Mouse (Mus musculus) embryo, embryonic 11 days (tissue): ENCODE results near the gene Uox.

Experiments
- DNase-seq: peaks from one replicate; pipeline ENCODE4 v3.0.0-alpha.2; 2015

The Uox gene

DNA sequence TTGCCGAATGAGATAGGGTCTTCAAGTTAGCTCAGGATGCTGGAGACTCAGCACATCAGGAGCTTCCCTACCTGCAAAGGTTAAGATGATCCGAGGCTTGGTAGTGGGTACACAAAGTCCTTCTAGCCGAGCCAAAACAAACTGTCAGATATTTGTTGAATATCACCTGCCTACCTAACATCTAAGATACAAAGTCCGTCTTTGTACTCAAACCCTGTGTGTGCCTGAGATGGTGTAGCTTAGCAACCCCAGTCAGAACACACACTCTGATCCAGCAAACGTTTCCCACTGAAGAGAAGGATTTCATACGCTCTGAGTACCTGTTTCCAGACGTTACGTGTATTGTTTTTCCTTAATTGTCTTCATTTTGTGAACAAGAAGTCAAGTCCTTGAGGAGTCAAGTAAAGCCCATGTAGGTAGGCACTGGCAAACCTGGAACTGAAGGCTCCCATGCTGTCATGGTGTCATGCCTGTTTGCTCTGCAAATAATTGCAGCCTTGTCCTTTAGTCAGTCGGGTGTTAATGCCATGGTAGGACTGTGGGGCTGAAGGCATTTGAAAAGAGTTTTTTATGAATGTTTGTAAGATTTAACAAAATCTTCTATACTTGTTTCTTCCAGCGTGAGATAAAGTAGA, at the start of gene Uox:
Gene Uox (plus strand): TSS at position 279 of the 635 bp plus-strand sequence.
- no peak for DNase-seq

DNA sequence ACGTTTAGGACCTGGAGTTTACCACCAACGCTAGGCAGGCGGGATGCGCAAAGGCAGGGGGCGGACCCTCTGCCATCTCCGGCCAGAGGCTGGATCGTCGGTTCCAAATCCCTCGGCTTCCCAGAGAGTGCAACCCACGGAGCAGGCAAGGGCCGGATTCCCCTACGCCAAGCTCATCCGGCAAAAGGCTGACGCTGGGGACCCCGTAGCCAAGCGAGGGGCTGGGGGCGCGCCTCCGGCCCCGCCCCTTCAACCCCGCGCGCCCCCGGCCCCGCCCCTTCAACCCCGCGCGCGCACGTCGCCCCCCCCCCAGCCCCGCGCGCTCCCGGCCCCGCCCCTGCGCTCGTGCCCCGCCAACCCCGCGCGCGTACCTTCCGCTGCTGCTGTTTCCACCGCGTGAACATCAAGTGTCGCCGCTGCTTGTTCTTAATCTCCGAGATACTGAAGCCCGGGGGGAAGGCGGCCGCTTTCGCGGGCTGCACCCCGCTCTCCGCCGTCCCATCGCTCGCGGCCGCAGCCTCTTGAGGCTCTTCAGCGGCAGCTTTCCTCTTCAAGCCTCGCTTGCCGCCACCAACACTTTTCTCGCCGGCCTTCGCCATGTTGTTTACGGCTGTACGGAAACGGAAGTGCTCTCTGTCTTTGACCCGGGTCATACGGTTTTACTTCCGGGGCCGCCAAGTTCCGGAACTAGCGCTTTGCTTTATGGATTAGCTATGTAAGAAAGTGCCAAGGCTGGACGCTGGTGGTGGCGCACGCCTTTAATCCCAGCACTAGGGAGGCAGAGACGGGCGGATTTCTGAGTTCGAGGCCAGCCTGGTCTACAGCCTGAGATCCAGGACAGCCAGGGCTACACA, 49.2 kb upstream of the Uox start, which contains the start of gene Rpf1:
Gene Rpf1 (minus strand): TSS at position 632 of the 854 bp plus-strand sequence.
- peak; percentile 95 for DNase-seq

DNA sequence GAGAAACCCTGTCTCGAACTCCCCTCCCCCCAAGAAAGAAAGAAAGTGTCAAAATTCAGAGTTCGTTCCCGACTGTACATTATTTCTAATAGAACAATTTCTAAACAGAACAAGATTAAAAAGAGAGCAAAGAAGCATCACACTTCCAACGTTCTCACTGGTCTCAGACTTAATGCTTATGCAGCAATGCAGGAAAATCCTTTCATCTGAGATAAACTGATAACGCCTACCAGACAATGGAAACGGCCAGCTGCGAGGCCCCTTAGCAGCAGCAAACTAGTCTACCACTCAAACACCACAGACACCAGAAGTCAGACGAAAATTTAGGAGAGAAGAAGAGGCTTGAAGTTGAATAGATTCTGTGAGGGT, 48.6 kb upstream of the Uox start:
- DNase-seq: no peak

DNA sequence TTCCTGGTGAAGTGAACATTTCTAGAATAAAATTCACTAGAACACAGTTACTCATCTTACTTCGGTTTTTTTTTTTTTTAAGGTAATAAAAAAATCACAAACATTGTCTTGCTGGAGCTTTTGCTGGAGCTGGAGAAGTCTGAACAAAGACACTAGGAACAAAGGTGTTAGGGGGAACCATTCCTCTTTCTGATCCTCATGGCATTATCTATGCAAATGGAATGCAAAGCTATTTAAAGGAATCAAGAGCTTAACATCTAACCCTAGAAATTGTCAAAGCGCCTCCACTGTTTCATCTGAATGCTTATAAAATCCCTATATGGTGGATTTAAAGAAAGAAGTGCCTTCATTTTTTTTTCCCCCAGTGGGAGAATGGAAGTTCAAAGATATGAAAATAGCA, 41.9 kb upstream of the Uox start:
- DNase-seq: no peak

DNA sequence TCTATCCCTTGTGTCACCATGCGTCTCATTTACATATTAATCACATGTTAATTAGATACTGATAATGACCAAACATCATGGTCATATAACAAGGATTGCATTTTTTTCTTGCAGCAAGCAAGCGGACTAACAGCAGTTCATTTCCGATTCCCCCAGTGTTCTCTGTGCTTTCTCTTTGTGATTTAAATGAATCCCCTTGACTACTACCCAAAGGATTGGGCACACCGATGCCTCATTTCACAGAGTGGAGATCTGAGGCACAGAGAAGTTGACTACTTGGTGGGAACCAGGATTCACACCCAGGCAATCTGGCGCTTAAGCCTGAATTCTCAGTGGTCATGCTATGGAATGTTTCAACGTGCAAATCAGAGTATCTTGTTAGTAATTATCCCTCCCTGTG, 35.2 kb upstream of the Uox start:
- no peak for DNase-seq

DNA sequence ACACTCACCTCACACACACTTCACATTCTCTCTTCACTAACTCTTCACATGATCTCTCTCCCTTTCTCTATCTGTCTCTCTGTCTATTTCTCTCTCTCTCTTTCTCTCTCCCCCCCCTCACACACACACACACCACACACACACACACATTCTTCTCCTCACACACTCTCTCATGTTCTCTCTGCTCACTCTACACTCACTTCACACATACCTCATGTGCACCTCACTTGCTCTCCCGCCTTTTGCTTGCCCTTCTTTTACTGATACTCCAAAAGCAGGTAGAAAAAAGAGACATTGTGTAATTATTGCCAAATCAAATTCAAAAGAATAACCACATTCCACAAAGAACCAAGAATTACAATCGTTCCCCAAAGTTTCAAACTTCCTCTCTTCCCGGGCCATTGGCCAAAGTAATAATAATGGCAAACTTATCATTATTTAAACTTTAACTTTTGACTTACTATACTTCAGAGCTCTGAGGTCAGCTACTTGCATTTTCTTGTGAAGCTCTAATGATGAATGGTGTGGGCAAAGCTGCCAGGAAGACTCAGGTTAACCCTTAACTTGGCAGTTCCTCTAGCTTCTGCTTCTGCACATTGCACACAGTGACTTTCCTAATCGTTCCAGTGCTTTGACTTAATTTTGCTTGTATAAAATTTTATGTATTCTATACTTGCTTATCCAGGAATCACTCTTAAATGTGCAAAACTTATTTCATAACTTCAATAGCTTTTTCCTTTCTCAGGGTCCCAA, 29.5 kb upstream of the Uox start:
- no peak for DNase-seq

DNA sequence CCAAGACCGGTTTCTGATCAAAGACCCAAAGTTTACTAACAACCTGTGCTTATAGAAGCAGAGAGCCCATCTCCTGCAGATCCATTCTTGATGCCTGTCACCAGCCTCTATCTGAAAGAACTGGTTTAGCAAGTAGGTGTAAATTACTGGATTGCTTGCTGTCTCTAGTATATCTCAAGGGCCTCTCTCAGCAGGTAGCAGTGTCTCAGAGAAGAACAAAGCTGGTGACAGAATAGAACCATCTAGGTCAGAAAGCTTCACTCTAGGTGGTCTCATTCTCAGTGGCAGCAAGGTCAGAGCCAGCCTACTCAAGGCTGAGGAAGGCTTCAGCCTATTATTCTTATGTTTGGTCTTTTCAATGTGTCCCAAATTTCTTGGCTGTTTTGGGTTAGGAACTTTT, 26.6 kb upstream of the Uox start:
- DNase-seq: no peak

DNA sequence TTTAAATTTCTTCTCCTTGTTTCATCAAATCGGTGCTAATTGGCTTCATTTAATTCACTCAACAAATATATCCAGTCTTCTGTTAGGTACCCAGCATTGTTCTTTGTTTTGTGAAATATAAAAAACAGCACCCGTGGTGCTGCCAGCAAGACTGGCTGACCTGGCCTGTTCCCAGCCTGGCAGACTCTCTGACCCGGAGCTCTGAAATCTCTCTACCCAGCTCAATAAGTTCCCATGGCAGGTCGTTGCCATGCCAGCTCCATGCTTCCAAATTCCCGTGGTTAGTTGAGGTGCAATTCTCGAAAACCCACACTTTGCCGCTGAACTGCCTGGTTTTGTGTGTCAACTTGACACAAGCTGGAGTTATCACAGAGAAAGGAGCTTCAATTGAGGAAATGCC, 15.4 kb upstream of the Uox start:
- DNase-seq: no peak

DNA sequence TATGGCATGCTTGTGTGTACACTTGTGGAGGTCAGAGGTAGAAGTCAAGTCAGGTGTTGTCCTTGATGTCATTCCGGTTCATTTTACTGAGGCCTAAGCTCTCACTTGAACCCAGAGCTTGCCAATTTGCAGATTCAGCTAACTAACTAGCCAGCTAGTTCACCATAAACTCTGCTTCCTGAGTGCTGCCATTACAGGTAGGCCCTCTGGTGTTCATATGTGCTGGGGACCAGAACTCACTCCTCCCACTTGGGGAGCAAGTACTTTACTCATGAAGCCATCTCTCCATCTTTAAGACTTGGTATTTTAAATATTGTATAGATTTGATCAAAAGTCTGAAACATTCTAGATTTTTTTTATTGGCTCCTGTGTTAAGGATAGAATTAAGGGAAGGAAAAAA, 13.7 kb upstream of the Uox start:
- DNase-seq: no peak

DNA sequence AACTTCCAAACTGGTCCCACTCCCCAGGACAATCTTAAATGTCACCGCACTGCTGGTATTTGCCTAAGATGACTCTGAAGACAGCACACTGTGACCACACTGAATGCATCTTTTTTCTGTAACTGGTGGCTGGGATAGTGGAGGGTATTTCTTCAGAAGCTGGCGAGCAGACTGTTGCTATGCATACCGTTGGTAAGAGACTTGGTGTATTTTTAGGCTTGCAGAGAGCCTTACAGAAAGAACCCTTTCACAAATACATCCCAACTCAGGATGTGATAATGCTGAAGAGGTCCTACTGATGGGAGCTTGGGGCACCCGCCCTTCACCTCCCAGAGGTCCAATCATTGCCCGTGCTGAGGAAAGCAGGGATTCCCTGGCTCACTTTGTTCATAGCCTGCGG, 12.7 kb upstream of the Uox start:
- DNase-seq: no peak

DNA sequence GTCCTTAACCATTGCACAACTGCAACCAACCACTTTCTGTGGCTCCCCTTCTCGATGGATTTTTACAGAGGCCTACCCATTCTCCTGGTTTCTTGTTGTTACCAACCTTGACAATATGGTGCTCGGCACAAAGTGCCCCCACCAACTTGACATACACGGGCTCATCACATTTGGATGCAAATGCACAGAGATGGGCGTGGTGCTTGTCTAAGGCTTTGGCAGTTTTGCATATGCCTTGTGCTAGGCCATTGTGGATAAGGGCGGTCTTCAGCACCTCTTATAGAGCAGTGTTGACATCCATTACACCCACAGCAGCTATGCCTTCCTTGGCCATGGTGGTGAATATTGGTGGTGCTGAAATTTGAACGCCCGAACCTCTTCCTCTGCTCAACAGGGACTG, 7.3 kb upstream of the Uox start:
- DNase-seq: no peak

DNA sequence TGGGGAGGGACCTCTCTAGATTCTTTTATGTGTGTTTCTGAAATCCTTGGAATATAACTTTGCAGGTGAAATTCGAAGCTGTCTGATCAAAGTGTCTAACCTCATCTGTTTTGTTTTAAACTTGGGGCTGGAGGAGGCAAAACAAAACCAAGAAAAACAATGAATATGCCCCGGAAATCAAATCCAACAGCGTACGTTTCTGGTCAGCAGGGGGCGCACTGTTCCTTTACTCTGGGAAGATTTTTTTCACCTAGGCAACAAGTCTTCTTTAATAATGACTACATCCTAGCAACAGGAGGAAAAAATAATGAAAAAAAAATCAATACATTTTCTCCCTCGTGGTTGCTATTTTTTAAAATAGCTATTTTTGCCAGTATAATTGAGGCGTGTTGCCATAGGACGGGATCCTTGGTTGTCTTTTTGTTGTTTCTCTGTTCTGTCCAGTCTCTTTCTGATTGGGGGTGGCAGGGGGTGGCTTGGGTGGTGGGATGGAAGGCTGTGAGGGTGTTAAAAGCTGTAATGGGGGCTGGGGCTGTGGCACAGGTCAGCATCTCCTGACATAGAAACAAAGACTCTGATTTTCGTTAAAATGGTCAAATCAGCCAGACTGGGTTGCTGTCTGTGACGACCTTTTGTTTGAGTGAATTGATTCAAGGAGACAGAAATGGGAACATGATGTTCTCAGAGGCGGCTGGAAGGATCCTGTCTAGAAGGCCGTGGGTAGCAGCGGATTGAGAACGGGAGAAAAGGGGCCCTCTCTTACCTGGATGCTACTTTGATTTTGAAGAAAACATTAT, 5.8 kb upstream of the Uox start:
- peak; percentile 88 for DNase-seq

DNA sequence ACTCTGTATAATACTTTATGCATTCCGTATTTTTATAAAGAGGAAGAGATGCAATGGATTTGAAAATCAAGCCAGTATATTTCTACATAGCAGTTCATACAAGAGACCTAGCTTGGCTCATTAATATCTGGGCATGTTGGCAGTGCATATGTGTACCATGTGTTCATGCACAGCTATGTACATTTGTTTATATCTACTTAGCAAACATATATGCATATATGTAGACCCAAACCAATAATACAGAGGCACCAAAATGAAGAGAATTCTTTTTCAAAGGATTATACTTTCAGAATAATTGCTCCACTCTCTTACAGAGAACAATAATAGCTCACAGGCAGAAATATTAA, 5.2 kb upstream of the Uox start:
- no peak for DNase-seq

DNA sequence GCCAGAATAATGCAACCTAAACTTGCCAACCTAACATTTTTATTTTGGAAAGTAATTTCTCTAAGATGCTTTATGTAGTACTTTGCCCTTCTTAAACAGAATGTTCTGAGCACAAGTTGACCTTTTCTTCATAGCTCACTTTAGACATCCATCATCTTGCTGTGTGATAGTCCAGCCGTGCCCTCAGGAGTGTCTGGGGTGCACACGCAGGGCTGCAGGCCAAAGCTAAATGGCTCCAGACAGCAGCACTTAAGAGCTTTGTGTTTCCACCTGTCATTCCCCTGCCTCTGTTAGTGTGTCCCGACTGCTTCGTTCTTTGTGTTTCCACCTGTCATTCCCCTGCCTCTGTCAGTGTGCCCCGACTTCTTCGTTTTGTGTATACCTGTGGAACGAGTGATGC, 2.9 kb upstream of the Uox start:
- no peak for DNase-seq

DNA sequence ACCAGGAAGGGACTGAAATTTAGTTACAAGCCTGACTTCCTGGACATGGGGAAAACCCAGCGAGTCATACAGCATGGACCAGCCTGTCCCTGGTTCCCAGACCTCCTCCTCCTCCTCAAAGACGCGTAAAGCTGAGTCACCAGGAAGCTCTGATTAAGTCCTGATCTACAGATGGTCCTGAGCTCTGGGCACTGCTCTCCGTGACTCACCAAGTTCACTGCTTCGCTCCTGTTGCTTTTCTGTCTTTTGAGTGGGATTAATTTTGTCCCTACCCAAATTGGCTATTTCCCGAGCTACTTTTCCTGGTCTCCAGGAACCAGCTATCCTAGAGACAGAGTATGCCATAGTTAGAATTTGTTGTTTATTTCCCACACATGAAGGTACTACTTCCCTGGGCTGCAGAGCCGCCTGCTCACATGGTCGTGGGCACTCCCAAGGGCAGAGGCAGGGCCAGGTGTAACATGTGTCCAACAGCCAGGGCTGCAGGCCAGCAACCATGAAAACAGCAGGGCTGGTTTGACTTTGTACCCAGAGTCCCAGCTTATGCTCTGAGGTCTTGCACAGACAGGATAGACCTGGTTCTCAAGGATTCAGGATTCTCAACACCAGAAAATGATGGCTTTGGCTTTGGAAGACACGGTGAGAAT, 2.2 kb upstream of the Uox start:
- DNase-seq: no peak

DNA sequence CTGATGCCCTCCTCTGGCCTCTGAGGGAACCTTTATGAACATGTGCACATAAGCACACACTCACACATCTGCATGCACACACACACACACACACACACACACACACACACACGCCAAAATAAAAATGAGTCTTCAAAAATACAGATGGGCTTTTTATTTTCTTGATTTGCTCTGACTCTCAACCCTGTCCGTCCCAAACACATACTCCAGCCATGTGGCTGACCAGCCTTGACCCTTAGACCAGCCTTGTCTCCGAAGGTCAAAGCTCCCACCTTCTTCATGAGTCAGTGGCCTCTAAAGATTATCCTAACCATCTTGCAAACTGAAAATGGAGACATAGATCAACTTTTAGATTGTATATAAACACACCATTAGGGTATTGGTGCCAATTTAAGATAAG, 632 bp upstream of the Uox start:
- DNase-seq: no peak

DNA sequence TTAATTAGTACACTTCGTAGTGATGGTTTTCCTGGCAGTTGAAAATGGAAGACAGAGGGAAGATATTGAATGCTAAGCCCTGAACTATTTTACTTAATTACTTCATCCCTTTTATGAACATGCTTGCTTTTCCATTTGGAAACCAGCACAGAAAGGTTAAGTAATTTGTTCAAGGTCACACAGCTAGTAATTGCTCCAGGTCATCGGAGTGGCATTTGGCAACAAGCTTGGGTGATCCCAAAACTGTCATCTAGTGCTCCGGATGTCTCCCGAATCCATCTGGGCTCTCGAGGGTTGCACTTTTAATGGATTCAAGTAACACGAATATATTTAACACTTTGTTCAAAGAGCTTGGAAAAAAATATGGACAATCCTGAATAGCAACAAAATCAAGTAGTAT, 713 bp downstream of the Uox start:
- DNase-seq: no peak

DNA sequence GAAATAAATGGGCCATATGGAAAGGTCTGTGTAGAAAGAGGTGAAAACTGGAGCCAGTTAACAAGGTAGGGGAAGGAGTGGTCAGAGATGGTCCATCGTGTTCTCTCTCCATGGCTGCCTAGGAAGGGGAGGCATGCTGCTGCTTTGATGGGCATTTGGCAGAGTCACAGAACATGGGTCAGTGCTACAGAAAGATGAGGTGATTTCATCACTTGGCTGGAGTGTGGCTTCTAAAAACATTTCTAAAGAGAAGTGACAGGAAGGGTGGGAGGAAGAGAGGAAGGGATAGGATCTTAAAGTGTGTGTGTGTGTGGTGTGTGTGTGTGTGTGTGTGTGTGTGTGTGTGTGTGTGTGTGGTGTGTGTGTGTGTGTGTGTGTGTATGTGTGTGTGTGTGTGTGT, 1.1 kb downstream of the Uox start:
- DNase-seq: no peak

DNA sequence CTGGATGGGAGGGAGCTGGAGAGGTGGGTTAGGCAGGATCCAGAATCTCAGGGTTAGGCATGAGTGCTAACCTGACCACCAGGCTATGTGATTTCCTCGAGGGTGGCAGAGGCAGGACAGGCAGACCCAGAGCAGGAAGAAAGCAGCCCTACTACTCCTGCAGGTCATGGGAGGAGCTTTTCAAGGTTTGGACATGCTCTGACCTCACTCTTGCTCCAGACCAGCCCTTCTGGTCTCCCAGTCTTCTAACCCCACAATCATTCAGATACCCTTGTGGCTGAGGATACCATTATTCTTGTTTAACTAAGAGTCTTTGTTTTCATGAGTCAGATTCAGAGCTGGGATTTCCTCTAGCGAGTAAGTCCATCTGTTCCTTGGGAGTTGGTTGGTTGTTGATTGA, 7.4 kb downstream of the Uox start:
- DNase-seq: no peak

DNA sequence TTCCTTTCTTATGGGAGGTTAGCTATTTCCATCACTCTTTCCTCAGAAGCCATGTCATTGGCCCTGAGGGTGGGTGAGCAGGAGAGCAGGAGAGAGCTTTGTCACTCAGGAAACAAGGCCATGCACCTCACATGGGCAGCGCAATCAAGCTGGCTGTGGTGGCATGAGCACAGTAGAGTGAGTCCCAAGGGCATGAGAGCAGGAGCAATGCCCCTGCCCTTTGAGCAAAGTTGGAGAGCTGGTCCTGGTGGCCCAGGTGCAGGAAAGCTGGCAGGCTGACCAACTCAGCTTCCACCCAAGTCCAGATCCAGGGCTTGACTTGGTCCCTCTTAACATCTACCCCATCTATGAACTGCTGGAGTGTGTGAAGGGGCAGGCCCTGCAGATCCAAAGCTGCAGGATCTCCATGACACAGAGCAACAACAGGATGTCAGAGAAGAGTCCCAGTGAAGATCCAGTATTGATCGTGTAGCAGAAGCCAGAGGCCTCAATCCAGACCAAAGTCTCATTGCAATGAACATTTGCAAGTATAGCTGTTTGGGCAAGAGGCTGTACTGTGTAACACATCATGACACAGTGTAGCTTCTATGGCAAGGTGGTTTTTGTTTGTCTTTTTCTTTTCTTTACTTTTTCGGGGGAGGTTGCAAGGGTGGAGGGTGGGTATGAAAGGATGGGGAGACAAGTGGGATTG, 10.0 kb downstream of the Uox start:
- no peak for DNase-seq

DNA sequence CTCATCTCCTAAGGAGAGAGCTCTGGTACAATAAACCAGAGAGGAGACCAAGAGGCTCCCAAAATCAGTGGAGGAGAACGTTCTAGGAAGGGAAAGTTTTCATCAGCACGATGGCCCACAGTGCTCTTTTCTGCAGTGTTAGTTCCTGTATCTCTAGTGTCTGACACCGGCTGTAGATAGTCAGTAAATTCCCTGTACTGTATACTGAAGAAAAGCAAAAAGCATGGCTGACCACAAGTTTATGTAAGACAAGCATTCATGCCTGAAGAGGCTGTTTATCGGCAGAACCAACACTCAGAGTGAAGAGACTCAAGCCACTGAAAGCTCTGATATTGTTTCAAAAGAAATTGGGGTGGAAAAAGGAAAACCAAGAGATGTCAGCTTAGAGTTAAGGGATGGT, 13.3 kb downstream of the Uox start:
- no peak for DNase-seq

DNA sequence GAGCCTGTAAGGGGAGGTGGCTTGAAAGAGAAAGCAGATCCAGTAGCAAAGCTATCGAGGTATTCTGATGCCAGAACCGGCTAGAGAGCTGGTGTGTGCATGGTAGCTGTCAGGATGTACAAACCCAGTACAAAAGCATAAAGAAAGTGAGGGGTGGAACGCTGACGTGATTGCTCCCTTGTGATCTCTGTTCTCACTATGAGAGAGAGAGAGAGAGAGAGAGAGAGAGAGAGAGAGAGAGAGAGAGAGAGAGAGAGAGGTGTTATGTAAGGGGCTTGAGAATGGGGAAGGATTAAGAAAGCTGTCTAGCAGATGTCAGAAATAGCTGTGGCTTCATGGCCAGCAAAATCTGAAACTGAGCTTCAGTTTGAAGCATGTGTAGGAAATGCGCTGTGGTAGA, 13.7 kb downstream of the Uox start:
- no peak for DNase-seq
